Mouse (Mus musculus): ENCODE measurements around the gene Atp11c. TPM values are rescaled to one million over a fixed set of nuclear protein-coding genes. Genes with fewer than 3 reads are reported as not detected.

The Atp11c gene
- total and polyA plus RNA-seq, 3 experiments = 10.6 to 12.9 TPM; not detected in 1

DNA sequence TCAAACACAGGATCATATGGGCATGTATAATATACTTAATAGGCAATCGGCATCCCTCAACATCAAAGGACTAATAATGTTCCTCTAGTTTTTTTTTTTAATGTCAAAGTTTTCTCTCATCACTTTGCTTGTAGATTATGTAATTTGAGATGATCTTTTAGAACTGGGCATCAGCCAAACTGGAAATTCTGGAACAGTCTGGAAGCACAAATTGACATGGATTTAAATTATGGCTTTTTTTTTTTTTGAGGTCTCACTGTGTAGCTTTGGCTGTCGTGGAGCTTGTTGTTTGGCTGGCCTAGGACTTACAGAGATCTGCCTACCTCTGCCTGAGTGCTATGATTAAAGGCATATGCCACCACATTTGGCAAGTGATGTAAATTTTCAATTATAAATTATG lies 210.8 kb downstream of the Atp11c start:
- Histone ChIP-seq H3K9ac (ENCODE audit: control insufficient read depth, low read depth, low read length, poor library complexity, severe bottlenecking) (no peak overlapping the region), H3K27me3 (ENCODE audit: control insufficient read depth in 1 of 2, insufficient read depth in 2 of 2, low read length in 2 of 2) (no peaks in the 10 kb centered on the region), H3K36me3 (ENCODE audit: control insufficient read depth in 1 of 2, insufficient read depth in 2 of 2, low read length in 2 of 2) (peaks cover 0 to 13% of the 10 kb centered on the region in 2 experiments; a peak in 3 of 4 replicates), H3K4me3 (ENCODE audit: control insufficient read depth in 1 of 2, insufficient read depth in 1 of 2, low read depth in 2 of 2, low read length in 2 of 2) (no peak overlapping the region), H3K4me1 (ENCODE audit: control insufficient read depth in 1 of 2, insufficient read depth in 2 of 2, low read length in 2 of 2) (peaks cover 2 to 9% of the 10 kb centered on the region in 2 experiments; a peak in 2 of 4 replicates), H3K27ac (ENCODE audit: control insufficient read depth, low read depth, low read length) (no peak overlapping the region), H3K9me3 (replicated peaks; ENCODE audit: insufficient read depth, low read length) (no peaks in the 10 kb centered on the region), H3K79me2 (ENCODE audit: control insufficient read depth, insufficient read depth, low read length, poor library complexity) (peaks cover 10% of the 10 kb centered on the region)
- DNase-seq (ENCODE audit: low read depth, low spot score) = no peak
- TF ChIP-seq ZKSCAN1 (IDR thresholded peaks at IDR 0.05; ENCODE audit: low read depth, low read length) = no peak
- TF ChIP-seq TBP (IDR thresholded peaks at IDR 0.05; ENCODE audit: low read depth, low read length) = no peak
- TF ChIP-seq GATA1 (IDR thresholded peaks at IDR 0.05; ENCODE audit: low read depth, low read length) = no peak
- no peak for TF ChIP-seq MXI1 (IDR thresholded peaks at IDR 0.05; ENCODE audit: low read depth, low read length)
- no peak for TF ChIP-seq JUND (IDR thresholded peaks at IDR 0.05; ENCODE audit: low read depth, low read length)
- no peak for TF ChIP-seq NRF1 (IDR thresholded peaks at IDR 0.05; ENCODE audit: insufficient read depth, low read depth, low read length, poor library complexity, severe bottlenecking)
- no peak for TF ChIP-seq ZC3H11A (IDR thresholded peaks at IDR 0.05; ENCODE audit: low read depth, low read length)
- no peak for TF ChIP-seq POLR2AphosphoS5 (IDR thresholded peaks at IDR 0.05; ENCODE audit: borderline replicate concordance, low read depth, low read length)
- TF ChIP-seq BHLHE40 (IDR thresholded peaks at IDR 0.05; ENCODE audit: borderline replicate concordance, low read depth, low read length) = no peak
- TF ChIP-seq MYC (IDR thresholded peaks at IDR 0.05; ENCODE audit: low read depth, low read length) = no peak
- no peak for TF ChIP-seq TAL1 (IDR thresholded peaks at IDR 0.05; ENCODE audit: low read length)
- TF ChIP-seq GABPA (IDR thresholded peaks at IDR 0.05; ENCODE audit: low read depth, low read length) = no peak
- TF ChIP-seq KAT2A (conservative IDR thresholded peaks at IDR 0.05; ENCODE audit: low read depth, low read length) = no peak
- TF ChIP-seq MYB (IDR thresholded peaks at IDR 0.05; ENCODE audit: low read depth, low read length) = no peak

GRCm38 (mm10) chrX:60380386-60380785 lies 212.1 kb downstream of the Atp11c start:
- no peaks in the 10 kb centered on the region for H3K27me3 ChIP-seq (ENCODE audit: control insufficient read depth in 1 of 2, insufficient read depth in 2 of 2, low read length in 2 of 2)
- no peak overlapping the region for H3K4me3 ChIP-seq (ENCODE audit: control insufficient read depth in 1 of 2, insufficient read depth in 1 of 2, low read depth in 2 of 2, low read length in 2 of 2)
- no peak for DNase-seq (ENCODE audit: low read depth, low spot score)
- peaks cover 0 to 4% of the 10 kb centered on the region in 2 experiments; a peak in 2 of 4 replicates for H3K4me1 ChIP-seq (ENCODE audit: control insufficient read depth in 1 of 2, insufficient read depth in 2 of 2, low read length in 2 of 2)
- H3K36me3 ChIP-seq (ENCODE audit: control insufficient read depth in 1 of 2, insufficient read depth in 2 of 2, low read length in 2 of 2) = peaks cover 0 to 6% of the 10 kb centered on the region in 2 experiments; a peak in 3 of 4 replicates
- peaks cover 10% of the 10 kb centered on the region for H3K79me2 ChIP-seq (ENCODE audit: control insufficient read depth, insufficient read depth, low read length, poor library complexity)
- TF ChIP-seq ELF1 (IDR thresholded peaks at IDR 0.05; ENCODE audit: low read depth, low read length) (no peak), ZMIZ1 (IDR thresholded peaks at IDR 0.05; ENCODE audit: low read depth, low read length) (no peak), MXI1 (IDR thresholded peaks at IDR 0.05; ENCODE audit: low read depth, low read length) (no peak), NRF1 (IDR thresholded peaks at IDR 0.05; ENCODE audit: insufficient read depth, low read depth, low read length, poor library complexity, severe bottlenecking) (no peak), CHD2 (IDR thresholded peaks at IDR 0.05; ENCODE audit: low read length) (no peak), KAT2A (conservative IDR thresholded peaks at IDR 0.05; ENCODE audit: low read depth, low read length) (no peak), HCFC1 (IDR thresholded peaks at IDR 0.05; ENCODE audit: low read depth, low read length) (no peak), MAX (IDR thresholded peaks at IDR 0.05; ENCODE audit: low read length) (no peak), MYC (IDR thresholded peaks at IDR 0.05; ENCODE audit: low read depth, low read length) (no peak), RAD21 (IDR thresholded peaks at IDR 0.05; ENCODE audit: low read depth, low read length) (no peak), SMC3 (IDR thresholded peaks at IDR 0.05; ENCODE audit: low read depth, low read length) (no peak), GABPA (IDR thresholded peaks at IDR 0.05; ENCODE audit: low read depth, low read length) (no peak), ZNF384 (IDR thresholded peaks at IDR 0.05; ENCODE audit: low read depth, low read length) (no peak), SIN3A (IDR thresholded peaks at IDR 0.05; ENCODE audit: low read length) (no peak), USF1 (IDR thresholded peaks at IDR 0.05; ENCODE audit: low read depth, low read length) (no peak), USF2 (IDR thresholded peaks at IDR 0.05; ENCODE audit: borderline replicate concordance in 1 of 2, insufficient read depth in 1 of 2, low read depth in 1 of 2, low read length in 2 of 2) (no peak), POLR2AphosphoS2 (IDR thresholded peaks at IDR 0.05; ENCODE audit: low read length) (no peak), JUND (IDR thresholded peaks at IDR 0.05; ENCODE audit: low read depth, low read length) (no peak), MAZ (IDR thresholded peaks at IDR 0.05; ENCODE audit: low read depth, low read length) (no peak), CTCF (IDR thresholded peaks at IDR 0.05 in 2 of 3, conservative IDR thresholded peaks at IDR 0.05 in 1 of 3; ENCODE audit: control insufficient read depth in 1 of 3, insufficient read depth in 1 of 3, low read depth in 2 of 3, low read length in 3 of 3, poor library complexity in 1 of 3, severe bottlenecking in 1 of 3) (no peak)
- H3K27ac ChIP-seq (ENCODE audit: control insufficient read depth, low read depth, low read length) = no peak overlapping the region
- no peak overlapping the region for H3K9ac ChIP-seq (ENCODE audit: control insufficient read depth, low read depth, low read length, poor library complexity, severe bottlenecking)
- H3K9me3 ChIP-seq (replicated peaks; ENCODE audit: insufficient read depth, low read length) = no peaks in the 10 kb centered on the region

Data from MEL (cell line).